Mouse (Mus musculus) effector memory CD4-positive, alpha-beta T cell, adult 5 months (primary cell): ENCODE results near the gene Vmn2r19. TPM values are rescaled to one million over a fixed set of nuclear protein-coding genes. Genes with fewer than 3 reads are reported as not detected.

Experiments used
- polyA plus RNA-seq: library from polyadenylated mRNA; unstranded; fragments of 100-300 nt; shearing (Covaris generic); gene quantifications from one replicate; pipeline ENCODE4 v1.2.1, GENCODE M21; 2017

Gene Vmn2r19
- polyA plus RNA-seq: not detected

DNA sequence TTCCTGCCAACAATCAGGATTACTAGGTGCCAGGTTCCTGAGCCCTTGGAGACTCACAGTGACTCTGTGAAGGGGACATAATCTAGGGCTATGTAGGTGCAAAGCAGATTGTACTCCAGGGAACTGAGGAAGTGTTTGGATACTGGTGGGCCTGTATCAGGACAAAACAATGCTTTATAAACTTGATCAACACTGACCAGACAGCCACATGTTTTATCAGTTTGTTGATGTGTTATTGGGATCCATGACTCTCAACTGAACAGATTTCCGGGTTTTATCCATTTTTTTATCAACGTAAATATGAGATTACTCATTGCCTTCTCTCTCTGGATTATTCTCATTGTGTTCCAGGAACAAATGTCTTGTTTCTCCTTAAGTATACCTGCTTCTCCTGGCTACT is at the start of gene Vmn2r19:
Gene Vmn2r19 (plus strand): TSS at position 301 of the 400 bp plus-strand sequence.

DNA sequence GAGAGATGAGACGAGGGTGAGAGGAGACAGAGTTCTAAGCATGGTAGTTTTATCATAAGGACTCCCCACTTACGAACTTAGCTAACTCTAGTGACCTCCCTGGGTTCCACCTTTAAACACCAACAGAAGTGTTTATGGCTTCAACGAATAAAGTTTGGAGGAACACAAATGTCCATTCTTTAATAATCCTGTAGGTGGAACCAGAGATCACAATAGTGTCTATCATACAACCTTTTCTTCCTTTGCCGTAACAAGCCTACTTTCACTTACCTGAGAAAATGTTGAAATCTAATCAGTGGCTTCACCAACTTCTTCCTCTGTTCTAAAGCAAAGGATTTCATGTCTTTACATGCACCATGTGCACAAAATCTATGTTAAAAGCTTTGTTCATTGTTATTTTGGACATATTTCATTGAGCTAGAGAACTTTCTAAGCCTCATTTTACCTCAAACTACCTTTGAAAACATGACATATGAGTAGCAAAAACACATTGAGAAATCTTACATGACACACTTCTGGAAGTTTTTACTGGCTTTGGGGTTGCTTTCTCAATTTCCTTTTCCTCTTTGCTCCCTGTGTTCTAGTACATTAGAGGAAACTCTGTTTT is 46.5 kb upstream of the Vmn2r19 start, which contains the start of gene Clec4d:
Gene Clec4d (plus strand): TSS at position 557 of the 607 bp plus-strand sequence.

DNA sequence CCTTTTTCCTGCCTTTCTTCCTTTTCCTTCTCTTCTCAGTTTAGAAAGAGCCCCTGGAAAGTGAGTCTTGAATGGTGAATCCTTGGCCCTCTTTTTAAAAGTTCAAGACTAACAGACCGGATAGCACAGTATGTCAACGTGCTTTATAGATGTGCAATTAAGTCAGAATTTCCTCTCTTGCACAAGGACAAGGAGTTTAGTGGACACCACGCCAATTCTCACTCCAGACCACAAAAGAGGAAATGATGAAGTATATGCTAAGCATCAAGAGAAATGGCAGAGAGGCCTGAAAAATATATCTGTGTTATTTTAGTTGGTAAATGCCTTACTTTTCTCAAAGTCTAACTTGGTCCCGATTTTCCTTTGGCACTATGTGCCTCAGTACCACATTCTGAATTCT is 18.4 kb upstream of the Vmn2r19 start, which contains the start of gene Clec4e:
Gene Clec4e (minus strand): TSS at position 118 of the 400 bp plus-strand sequence.

Other genes starting within 250 kb of the Vmn2r19 start
- not detected for gene Clec4a2, start 201.9 kb upstream of the Vmn2r19 start, polyA plus RNA-seq
- not detected for gene Clec4b2, start 135.4 kb upstream of the Vmn2r19 start, polyA plus RNA-seq
- gene Clec4n, start 78.5 kb upstream of the Vmn2r19 start, polyA plus RNA-seq: not detected
- not detected for gene Clec4d, start 46.2 kb upstream of the Vmn2r19 start, polyA plus RNA-seq
- 0.16 TPM for gene Clec4e, start 18.5 kb upstream of the Vmn2r19 start, polyA plus RNA-seq
- gene Vmn2r20, start 109.8 kb downstream of the Vmn2r19 start, polyA plus RNA-seq: 0.04 TPM
- not detected for gene Vmn2r21, start 225.1 kb downstream of the Vmn2r19 start, polyA plus RNA-seq